Mouse (Mus musculus): ENCODE measurements around the gene Mab21l3. TPM values are rescaled to one million over a fixed set of nuclear protein-coding genes. Genes with fewer than 3 reads are reported as not detected.

The Mab21l3 gene
- not detected in 2 replicates for polyA plus RNA-seq (2021; fragmentation: Nextera tagmentation)
- long read RNA-seq, experiment 1 = 0 reads
- long read RNA-seq, experiment 2 = 0 reads

DNA sequence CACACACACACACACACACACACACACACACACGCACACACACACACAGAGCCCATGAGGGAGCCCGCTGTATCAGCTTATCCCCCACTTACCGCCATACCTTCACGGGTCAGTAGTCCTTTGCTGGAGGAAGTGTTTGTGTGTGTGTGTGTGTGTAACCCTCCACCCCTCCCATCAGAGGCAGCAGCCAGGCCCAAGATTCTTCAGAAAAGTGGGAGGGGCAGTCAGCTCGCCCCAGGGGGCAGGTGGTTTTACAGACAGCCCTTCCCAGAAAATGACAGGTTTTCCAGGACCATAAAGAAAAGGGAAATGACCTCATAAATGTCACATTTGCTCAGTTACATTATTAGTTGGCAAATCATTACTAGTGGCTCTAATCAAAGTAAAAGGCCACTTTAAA, at the start of gene Mab21l3:
Gene Mab21l3, minus strand, starts transcription at position 144 of the 400 bp plus-strand sequence.

Other genes starting within 250 kb of the Mab21l3 start
- gene Atp1a1, start 244.3 kb downstream of the Mab21l3 start, polyA plus RNA-seq (2021; fragmentation: Nextera tagmentation) = 78.3 and 81.8 TPM in 2 replicates
- gene Slc22a15, start 75.5 kb upstream of the Mab21l3 start, polyA plus RNA-seq (2021; fragmentation: Nextera tagmentation) = 1.2 and 1.6 TPM in 2 replicates
- 0.51 and 0.53 TPM in 2 replicates for gene Nhlh2, start 161.1 kb upstream of the Mab21l3 start, polyA plus RNA-seq (2021; fragmentation: Nextera tagmentation)
- gene Casq2, start 237.5 kb upstream of the Mab21l3 start, polyA plus RNA-seq (2021; fragmentation: Nextera tagmentation) = 0.65 and 0.83 TPM in 2 replicates